Mouse (Mus musculus) embryo, embryonic 10 days (tissue): ENCODE results near the gene Figla.

ENCODE experiments used
- DNase-seq: peaks from one replicate; pipeline ENCODE4 v3.0.0-alpha.2; 2015; ENCODE audit warnings: low spot score

Figla gene

GRCm38 (mm10) chr6:86028601-86029322 is 12.8 kb downstream of the Figla start, which contains the start of gene Add2:
Add2 (plus strand) TSS chr6:86028681.
- DNase-seq = peak; percentile 74

- no peak for DNase-seq
Measured at GRCm38 (mm10) chr6:86029323-86029713, 13.3 kb downstream of the Figla start.

GRCm38 (mm10) chr6:86031527-86031926 is 15.6 kb downstream of the Figla start:
- DNase-seq = no peak

- DNase-seq = no peak
Measured at GRCm38 (mm10) chr6:86033635-86034034, 17.7 kb downstream of the Figla start.

GRCm38 (mm10) chr6:86038901-86039300 is 22.9 kb downstream of the Figla start:
- no peak for DNase-seq

- DNase-seq = no peak
Measured at GRCm38 (mm10) chr6:86040140-86040539, 24.2 kb downstream of the Figla start.

GRCm38 (mm10) chr6:86047510-86047909 is 31.5 kb downstream of the Figla start:
- DNase-seq = no peak

GRCm38 (mm10) chr6:86048509-86048908 is 32.5 kb downstream of the Figla start:
- no peak for DNase-seq

- DNase-seq = no peak
Measured at GRCm38 (mm10) chr6:86050586-86051268, 34.8 kb downstream of the Figla start.

- DNase-seq = peak; percentile 69
Measured at GRCm38 (mm10) chr6:86052032-86052459, 36.1 kb downstream of the Figla start.

GRCm38 (mm10) chr6:86052556-86052955 is 36.6 kb downstream of the Figla start:
- peak; percentile 31 for DNase-seq

GRCm38 (mm10) chr6:86053099-86053498 is 37.1 kb downstream of the Figla start:
- no peak for DNase-seq

- no peak for DNase-seq
Measured at GRCm38 (mm10) chr6:86053594-86053993, 37.6 kb downstream of the Figla start.

- DNase-seq = no peak
Measured at GRCm38 (mm10) chr6:86058475-86058874, 42.5 kb downstream of the Figla start.

GRCm38 (mm10) chr6:86059151-86059853 is 43.3 kb downstream of the Figla start:
- peak; percentile 59 for DNase-seq

GRCm38 (mm10) chr6:86060170-86060569 is 44.2 kb downstream of the Figla start:
- DNase-seq = no peak

- DNase-seq = no peak
Measured at GRCm38 (mm10) chr6:86062226-86062625, 46.3 kb downstream of the Figla start.

GRCm38 (mm10) chr6:86062684-86063083 is 46.7 kb downstream of the Figla start:
- DNase-seq = no peak

- peak; percentile 43 for DNase-seq
Measured at GRCm38 (mm10) chr6:86064318-86065016, 48.5 kb downstream of the Figla start.

GRCm38 (mm10) chr6:86066727-86067126 is 50.8 kb downstream of the Figla start:
- DNase-seq = no peak

- no peak for DNase-seq
Measured at GRCm38 (mm10) chr6:86067145-86067544, 51.2 kb downstream of the Figla start.

GRCm38 (mm10) chr6:86069009-86069408 is 53.0 kb downstream of the Figla start:
- DNase-seq = no peak
